Mouse (Mus musculus) lung, embryonic 15.5 days (tissue): ENCODE data around the gene Tenm2. TPM values are rescaled to one million over a fixed set of nuclear protein-coding genes. Genes with fewer than 3 reads are reported as not detected.

Experiments used
- ATAC-seq: fragments of 200-750 bp; cut with Nextera tagmentation; 2 replicates; pipeline ENCODE4 v1.8.0; 2017; ENCODE audit warnings: moderate number of reproducible peaks, borderline replicate concordance; ENCODE audit not compliant: low FRiP score, low TSS enrichment; ENCODE audit errors: extremely low read depth
- H3K27ac ChIP-seq: fragments of 300-500 bp; sonication (generic); 2 replicates; pipeline ENCODE4 v1.5.1; 2015; ENCODE audit warnings: moderate library complexity, mild to moderate bottlenecking, inconsistent platforms
- H3K27me3 ChIP-seq: fragments of 300-500 bp; sonication (generic); 2 replicates; pipeline ENCODE4 v1.6.1; 2015; ENCODE audit warnings: inconsistent platforms
- H3K36me3 ChIP-seq: fragments of 300-500 bp; sonication (generic); 2 replicates; pipeline ENCODE4 v1.6.1; 2015; ENCODE audit warnings: inconsistent platforms
- H3K4me1 ChIP-seq: fragments of 300-500 bp; sonication (generic); 2 replicates; pipeline ENCODE4 v1.6.1; 2015; ENCODE audit warnings: inconsistent platforms
- H3K4me2 ChIP-seq: fragments of 300-500 bp; sonication (generic); 2 replicates; pipeline ENCODE4 v1.6.1; 2015; ENCODE audit warnings: inconsistent platforms, mild to moderate bottlenecking, moderate library complexity
- H3K4me3 ChIP-seq: fragments of 300-500 bp; sonication (generic); 2 replicates; pipeline ENCODE4 v1.5.1; 2015; ENCODE audit warnings: mild to moderate bottlenecking, inconsistent platforms
- H3K9ac ChIP-seq: fragments of 300-500 bp; sonication (generic); 2 replicates; pipeline ENCODE4 v1.6.1; 2015; ENCODE audit warnings: inconsistent platforms
- H3K9me3 ChIP-seq: fragments of 300-500 bp; sonication (generic); 2 replicates; pipeline ENCODE4 v1.6.1; 2016; ENCODE audit warnings: inconsistent platforms
- WGBS: fragments of 180-500 bp; shearing (Covaris S2); methylation state at CpG from one replicate; pipeline ENCODE4 v1.1.7; 2015; 5-methylcytosine and 5-hydroxymethylcytosine counted together
- polyA plus RNA-seq: library from polyadenylated mRNA; unstranded; fragments of >200 nt; fragmentation: Nextera tagmentation; extraction: Ambion mirVana; gene quantifications from 2 replicates; pipeline ENCODE4 v1.2.1, GENCODE M21; 2015

The Tenm2 gene
- polyA plus RNA-seq, 1 experiment from 2014 or later = 0.44 TPM

DNA sequence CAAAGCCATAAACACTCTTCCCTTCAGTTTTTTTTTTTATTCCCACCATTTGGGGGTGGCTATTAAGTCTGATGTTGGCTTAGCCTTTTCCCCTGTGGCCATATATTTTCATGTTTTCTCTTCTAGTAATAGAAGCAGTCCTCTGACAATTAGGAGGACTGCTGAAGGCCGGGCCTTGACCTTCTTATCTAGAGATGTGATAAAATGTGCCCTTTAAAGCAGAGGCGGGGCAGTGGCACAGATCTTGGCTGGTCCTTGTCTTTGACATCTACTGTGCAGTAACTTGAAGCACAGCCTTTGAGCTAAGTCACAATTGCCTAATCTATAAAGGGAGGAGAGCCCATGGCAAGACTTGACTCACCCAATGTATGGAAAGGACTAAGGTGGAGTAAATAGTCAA lies 789.4 kb downstream of the Tenm2 start:
- no peak for ATAC-seq
- H3K4me3 ChIP-seq = no peak overlapping the region
- no peak overlapping the region for H3K9ac ChIP-seq
- no peak overlapping the region for H3K4me2 ChIP-seq
- H3K27me3 ChIP-seq = no peaks in the 10 kb centered on the region
- no peak overlapping the region for H3K27ac ChIP-seq
- H3K4me1 ChIP-seq = no peaks in the 10 kb centered on the region
- no peaks in the 10 kb centered on the region for H3K9me3 ChIP-seq
- H3K36me3 ChIP-seq = no peaks in the 10 kb centered on the region
- WGBS = 54% methylated on average over 2 of the region's 2 CpGs

DNA sequence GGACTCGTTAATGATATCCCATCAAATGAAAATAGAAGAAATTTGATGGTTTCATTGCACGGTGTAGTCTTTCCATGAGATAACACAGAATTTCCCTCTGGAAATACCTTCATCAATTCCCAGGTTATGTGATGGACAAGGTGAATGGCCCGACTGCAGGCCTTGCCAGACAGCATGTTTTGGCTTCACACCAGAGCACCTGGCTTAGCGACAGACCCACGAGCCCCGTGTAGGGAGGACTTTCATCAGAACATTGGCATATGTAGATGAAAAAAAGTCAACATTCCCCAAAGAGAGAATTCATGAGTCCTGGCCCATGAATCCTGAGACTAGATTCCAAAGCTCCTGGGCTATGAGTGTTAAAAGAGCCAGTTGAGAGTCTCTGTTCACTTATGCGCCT lies 791.9 kb downstream of the Tenm2 start:
- 86% methylated on average over 7 of the region's 7 CpGs for WGBS
- Histone ChIP-seq H3K4me2 (no peak overlapping the region), H3K4me3 (no peak overlapping the region), H3K4me1 (no peaks in the 10 kb centered on the region), H3K9me3 (no peaks in the 10 kb centered on the region), H3K36me3 (no peaks in the 10 kb centered on the region), H3K27me3 (no peaks in the 10 kb centered on the region), H3K9ac (no peak overlapping the region), H3K27ac (no peak overlapping the region)
- no peak for ATAC-seq

DNA sequence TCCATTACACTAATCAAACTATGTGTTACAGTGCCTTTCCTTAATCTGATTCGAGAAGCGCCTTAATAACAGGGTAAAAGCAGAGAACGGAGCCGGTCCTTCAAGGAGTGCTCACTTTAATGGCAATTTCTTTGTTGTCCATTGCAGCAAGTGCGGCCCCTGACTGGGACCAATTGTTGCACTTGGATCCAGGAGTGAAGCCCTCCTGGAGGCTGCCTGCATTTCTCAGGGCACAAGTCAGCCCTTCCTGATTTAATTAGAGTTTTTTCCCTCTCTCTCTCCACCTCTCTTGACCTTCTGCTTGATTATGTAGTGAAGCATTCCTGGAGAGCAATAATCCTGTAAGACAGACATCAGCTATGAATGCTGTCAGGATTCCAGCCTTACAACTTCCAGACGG lies 794.0 kb downstream of the Tenm2 start:
- H3K27me3 ChIP-seq = no peaks in the 10 kb centered on the region
- H3K9ac ChIP-seq = no peak overlapping the region
- no peak for ATAC-seq
- 36% methylated on average over 6 of the region's 6 CpGs for WGBS
- no peak overlapping the region for H3K27ac ChIP-seq
- no peaks in the 10 kb centered on the region for H3K9me3 ChIP-seq
- no peak overlapping the region for H3K4me2 ChIP-seq
- no peaks in the 10 kb centered on the region for H3K36me3 ChIP-seq
- no peaks in the 10 kb centered on the region for H3K4me1 ChIP-seq
- H3K4me3 ChIP-seq = no peak overlapping the region

DNA sequence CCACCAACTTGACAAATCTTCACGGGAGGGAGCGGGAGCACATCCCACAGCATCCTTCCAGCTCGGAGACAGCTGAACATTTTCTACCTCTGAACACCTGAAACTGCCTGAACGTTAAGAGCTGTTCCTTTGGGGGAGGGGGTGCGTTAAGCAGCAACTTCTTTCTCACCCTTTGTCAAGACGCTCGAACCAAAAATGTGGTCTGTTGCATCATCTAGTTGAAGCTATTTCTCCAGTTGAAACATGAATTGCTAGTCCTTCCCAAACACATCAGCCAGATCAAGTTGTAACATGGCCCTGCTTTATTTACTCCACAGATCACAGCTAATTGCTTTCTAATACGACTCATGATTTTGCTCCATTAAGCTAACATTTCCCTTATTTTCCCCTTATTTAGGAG lies 799.5 kb downstream of the Tenm2 start:
- H3K36me3 ChIP-seq = no peaks in the 10 kb centered on the region
- 31% methylated on average over 8 of the region's 8 CpGs for WGBS
- ATAC-seq = no peak
- no peaks in the 10 kb centered on the region for H3K4me1 ChIP-seq
- no peaks in the 10 kb centered on the region for H3K9me3 ChIP-seq
- H3K4me3 ChIP-seq = no peak overlapping the region
- no peak overlapping the region for H3K4me2 ChIP-seq
- no peak overlapping the region for H3K27ac ChIP-seq
- no peaks in the 10 kb centered on the region for H3K27me3 ChIP-seq
- H3K9ac ChIP-seq = no peak overlapping the region

DNA sequence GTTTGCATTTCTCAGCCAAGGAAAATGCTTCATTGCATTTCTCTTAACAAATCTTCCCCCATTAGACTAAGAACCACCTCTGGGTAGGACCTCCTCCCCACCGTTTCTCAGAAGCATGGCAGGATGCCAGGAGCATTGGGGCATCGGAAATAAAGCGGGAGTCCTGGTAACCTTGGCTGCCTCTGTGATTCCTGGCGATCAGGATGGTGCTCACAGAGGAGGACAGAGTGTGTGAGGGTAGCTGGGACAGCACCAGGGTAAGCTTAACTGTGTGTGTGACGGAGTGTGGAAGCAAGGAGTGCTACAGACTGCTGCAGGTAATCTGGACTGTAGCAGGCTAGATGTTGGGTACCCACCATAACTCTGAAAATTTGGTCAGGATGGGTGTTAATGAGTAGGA lies 806.8 kb downstream of the Tenm2 start:
- no peak overlapping the region for H3K27ac ChIP-seq
- H3K27me3 ChIP-seq = no peaks in the 10 kb centered on the region
- H3K4me2 ChIP-seq = no peak overlapping the region
- no peak for ATAC-seq
- H3K9me3 ChIP-seq = no peaks in the 10 kb centered on the region
- H3K4me3 ChIP-seq = no peak overlapping the region
- no peak overlapping the region for H3K9ac ChIP-seq
- WGBS = 48% methylated on average over 5 of the region's 5 CpGs
- H3K36me3 ChIP-seq = no peaks in the 10 kb centered on the region
- no peaks in the 10 kb centered on the region for H3K4me1 ChIP-seq

DNA sequence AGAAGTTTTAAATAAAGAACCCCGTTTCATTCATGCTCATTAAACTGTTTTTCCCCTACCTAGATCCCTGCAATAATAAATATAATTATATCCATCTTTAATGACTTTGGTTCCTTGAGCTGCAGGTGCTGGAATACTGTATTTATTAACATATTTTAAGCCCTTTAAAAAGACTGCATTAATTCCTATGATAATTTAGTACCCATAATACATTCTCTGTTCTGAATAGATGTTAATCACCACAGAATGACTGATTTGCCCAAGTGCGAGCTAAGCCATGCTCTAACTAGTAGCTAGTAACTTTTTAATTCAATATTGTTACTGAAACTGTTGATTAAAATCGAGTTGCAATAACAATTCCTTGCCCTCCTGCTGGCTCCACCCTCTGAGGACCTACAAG lies 810.8 kb downstream of the Tenm2 start:
- Histone ChIP-seq H3K4me1 (no peaks in the 10 kb centered on the region), H3K27me3 (no peaks in the 10 kb centered on the region), H3K4me2 (no peak overlapping the region), H3K9me3 (no peaks in the 10 kb centered on the region), H3K36me3 (no peaks in the 10 kb centered on the region), H3K4me3 (no peak overlapping the region), H3K27ac (no peak overlapping the region), H3K9ac (no peak overlapping the region)
- WGBS = 64% methylated on average over 3 of the region's 3 CpGs
- no peak for ATAC-seq

DNA sequence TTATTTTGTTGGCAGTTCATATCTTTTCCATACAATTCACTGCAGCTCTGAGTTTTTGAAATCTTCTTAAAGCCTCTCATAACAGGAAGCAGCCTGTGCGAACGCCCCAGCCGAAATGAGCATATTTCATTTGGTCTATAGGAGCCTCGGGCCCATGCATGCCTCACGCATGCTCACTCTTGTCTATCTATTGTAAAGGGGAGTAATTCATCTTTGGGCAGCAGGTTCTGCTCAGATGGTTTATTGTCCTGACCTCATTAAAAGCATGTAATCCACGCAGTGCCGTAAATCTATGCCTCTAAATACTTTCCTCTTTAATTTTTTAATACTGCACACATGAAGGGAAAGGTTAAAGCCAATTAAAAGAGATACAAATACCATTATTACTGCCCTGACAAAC lies 815.7 kb downstream of the Tenm2 start:
- Histone ChIP-seq H3K4me1 (no peaks in the 10 kb centered on the region), H3K4me3 (no peak overlapping the region), H3K27me3 (no peaks in the 10 kb centered on the region), H3K27ac (no peak overlapping the region), H3K9me3 (no peaks in the 10 kb centered on the region), H3K4me2 (no peak overlapping the region), H3K9ac (no peak overlapping the region), H3K36me3 (no peaks in the 10 kb centered on the region)
- ATAC-seq = no peak
- WGBS = 80% methylated on average over 7 of the region's 7 CpGs

DNA sequence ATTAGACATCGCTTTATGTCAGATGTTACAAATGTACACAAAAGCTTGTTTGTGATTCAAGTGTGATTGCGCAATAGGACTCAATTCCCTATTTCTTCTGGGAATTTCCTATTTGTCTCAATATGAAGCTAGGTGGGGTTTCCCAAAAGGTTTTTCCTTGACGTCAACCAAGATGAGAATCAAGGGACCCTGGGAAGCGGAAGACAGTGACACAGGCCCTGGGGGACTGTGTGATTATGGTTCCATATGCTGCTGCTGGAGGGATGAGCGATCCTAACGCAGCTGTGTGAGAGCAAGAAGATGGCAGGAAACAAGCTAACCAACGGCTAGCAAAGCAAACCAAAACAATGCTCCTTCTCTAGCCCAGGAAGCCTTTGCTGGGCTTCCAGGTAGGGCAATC lies 820.5 kb downstream of the Tenm2 start:
- Histone ChIP-seq H3K27ac (no peak overlapping the region), H3K4me3 (no peak overlapping the region), H3K4me2 (no peak overlapping the region), H3K4me1 (no peaks in the 10 kb centered on the region), H3K9ac (no peak overlapping the region), H3K36me3 (no peaks in the 10 kb centered on the region), H3K9me3 (no peaks in the 10 kb centered on the region), H3K27me3 (no peaks in the 10 kb centered on the region)
- WGBS = 73% methylated on average over 7 of the region's 7 CpGs
- no peak for ATAC-seq

DNA sequence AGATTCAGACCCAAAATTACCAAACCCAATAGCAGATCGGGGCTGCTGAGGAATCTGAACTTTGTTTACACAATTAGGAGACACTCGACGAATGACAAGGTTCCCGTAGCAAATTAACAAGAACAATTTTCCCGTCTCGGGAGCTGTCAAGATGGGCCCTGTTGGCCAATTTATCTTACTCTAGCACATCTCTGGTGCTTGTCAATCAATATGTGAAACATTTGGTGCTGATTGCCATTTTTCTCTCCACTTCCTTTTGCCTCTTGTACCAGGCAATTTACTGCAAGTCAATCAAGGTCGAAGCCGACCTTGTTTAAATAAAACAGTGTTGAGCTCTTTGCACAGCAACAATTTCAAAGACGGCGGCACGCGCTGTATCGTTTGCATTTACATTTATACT lies 824.9 kb downstream of the Tenm2 start:
- Histone ChIP-seq H3K4me1 (no peaks in the 10 kb centered on the region), H3K4me2 (no peak overlapping the region), H3K4me3 (no peak overlapping the region), H3K36me3 (no peaks in the 10 kb centered on the region), H3K9ac (no peak overlapping the region), H3K27ac (no peak overlapping the region), H3K27me3 (no peaks in the 10 kb centered on the region), H3K9me3 (no peaks in the 10 kb centered on the region)
- 21% methylated on average over 13 of the region's 13 CpGs for WGBS
- ATAC-seq = no peak

DNA sequence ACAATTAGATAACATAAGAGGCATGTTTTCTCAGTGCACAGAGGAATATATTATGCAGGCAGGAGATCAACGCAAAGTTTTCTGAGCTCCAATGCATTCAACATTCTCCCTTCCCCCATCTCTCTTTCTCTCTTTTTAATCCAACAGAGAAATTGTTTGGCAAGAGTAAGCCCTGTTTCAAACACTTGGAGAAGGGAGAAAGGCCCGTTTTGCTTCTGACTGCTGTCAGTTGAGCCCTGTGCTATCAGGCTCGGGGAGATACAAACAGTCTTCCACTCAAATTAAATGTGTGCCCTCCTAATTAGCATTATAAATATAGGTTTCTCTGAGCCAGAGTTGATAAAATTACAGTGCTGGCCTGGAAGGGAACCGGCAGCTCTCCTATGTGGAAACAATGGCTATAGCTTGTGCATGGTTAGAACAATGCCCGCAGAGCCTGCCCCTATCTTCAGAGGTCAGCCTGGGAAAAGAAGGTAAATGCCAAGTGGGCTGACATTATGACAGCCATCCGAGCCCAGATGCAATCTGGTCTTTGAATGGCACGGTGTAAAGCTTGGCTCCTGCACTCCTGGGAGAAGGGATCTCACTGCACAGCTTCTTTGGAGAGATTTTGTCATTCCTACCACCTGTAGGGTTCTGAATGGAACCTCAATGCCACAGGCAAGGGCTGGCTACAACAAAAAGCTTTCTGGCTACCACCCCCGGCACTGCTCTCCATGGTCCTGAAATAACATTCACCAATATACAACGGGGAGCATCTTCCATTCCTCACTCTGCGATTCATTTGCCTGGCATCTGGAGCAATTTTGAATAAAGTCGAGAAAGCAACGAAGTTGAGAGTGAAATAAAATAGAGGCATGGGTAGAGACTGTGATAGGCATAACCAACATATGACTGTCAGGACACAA lies 839.7 kb downstream of the Tenm2 start:
- H3K27me3 ChIP-seq = no peaks in the 10 kb centered on the region
- 45% methylated on average over 12 of the region's 12 CpGs for WGBS
- H3K9ac ChIP-seq = no peak overlapping the region
- no peaks in the 10 kb centered on the region for H3K4me1 ChIP-seq
- no peak overlapping the region for H3K4me2 ChIP-seq
- ATAC-seq = no peak
- no peaks in the 10 kb centered on the region for H3K36me3 ChIP-seq
- no peak overlapping the region for H3K27ac ChIP-seq
- no peak overlapping the region for H3K4me3 ChIP-seq
- H3K9me3 ChIP-seq = no peaks in the 10 kb centered on the region

DNA sequence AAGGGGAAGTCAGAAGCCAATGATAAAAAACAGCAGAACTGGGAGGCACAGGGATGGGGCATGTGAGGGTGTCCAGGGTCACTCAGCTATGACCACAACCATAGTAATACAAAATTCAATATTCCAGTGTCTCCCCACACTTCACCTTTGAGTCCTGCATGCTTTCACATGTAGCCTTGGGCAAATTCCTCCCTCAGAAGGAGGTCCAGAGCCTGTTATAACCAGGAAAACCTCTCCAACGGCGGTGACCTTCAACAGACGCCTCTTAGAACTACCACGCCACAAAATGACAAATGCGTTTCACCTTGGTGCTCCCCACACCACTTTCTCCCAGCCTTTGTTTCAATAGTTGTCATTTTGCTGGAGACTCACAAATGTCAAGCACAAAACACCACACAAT lies 851.1 kb downstream of the Tenm2 start:
- ATAC-seq = no peak
- Histone ChIP-seq H3K4me2 (no peak overlapping the region), H3K27me3 (no peaks in the 10 kb centered on the region), H3K9me3 (no peaks in the 10 kb centered on the region), H3K9ac (no peak overlapping the region), H3K4me3 (no peak overlapping the region), H3K4me1 (no peaks in the 10 kb centered on the region), H3K27ac (no peak overlapping the region), H3K36me3 (no peaks in the 10 kb centered on the region)
- 80% methylated on average over 5 of the region's 5 CpGs for WGBS

DNA sequence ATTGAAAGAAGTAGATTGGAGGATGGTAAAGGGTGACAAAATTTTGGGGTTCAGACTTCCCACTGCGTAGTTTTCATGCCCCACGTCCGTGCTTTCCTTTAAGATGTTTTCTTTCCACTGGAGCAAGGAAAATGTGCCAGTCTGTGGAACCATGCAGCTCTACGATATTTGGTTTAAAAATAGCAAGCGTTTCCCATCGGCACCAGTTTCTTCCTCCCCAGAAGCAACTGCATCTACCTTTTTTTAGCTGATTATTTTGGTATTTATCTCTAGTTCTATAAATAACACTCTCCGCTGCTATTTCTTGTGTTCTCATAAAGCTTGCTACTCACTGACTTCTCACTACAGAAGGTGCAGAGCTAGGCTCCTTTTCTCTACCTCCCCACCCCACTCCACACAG lies 864.0 kb downstream of the Tenm2 start:
- no peaks in the 10 kb centered on the region for H3K9me3 ChIP-seq
- no peak overlapping the region for H3K9ac ChIP-seq
- no peaks in the 10 kb centered on the region for H3K36me3 ChIP-seq
- no peak for ATAC-seq
- no peak overlapping the region for H3K4me2 ChIP-seq
- no peaks in the 10 kb centered on the region for H3K27me3 ChIP-seq
- no peak overlapping the region for H3K4me3 ChIP-seq
- WGBS = 84% methylated on average over 7 of the region's 7 CpGs
- no peak overlapping the region for H3K27ac ChIP-seq
- no peaks in the 10 kb centered on the region for H3K4me1 ChIP-seq

DNA sequence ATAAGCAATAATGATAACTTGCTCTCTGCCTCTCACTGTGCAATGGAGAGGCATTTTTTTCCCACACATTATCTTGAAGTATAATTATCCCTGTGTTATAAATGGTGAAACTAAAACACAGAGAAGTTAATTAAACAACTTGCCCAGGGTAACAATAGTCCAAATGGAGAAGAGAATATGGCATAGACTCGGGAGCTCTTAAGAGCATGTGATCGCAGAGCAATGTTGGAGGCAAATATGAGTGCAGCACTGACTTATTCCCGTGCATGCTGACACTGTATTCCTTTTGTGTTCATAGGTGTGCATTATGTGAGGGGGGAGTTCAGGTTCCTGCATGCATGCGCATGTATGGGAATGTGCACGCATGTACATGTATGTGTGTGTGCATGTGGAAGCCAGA lies 870.7 kb downstream of the Tenm2 start:
- Histone ChIP-seq H3K27ac (no peak overlapping the region), H3K36me3 (no peaks in the 10 kb centered on the region), H3K4me1 (no peaks in the 10 kb centered on the region), H3K9me3 (no peaks in the 10 kb centered on the region), H3K9ac (no peak overlapping the region), H3K4me3 (no peak overlapping the region), H3K4me2 (no peak overlapping the region), H3K27me3 (no peaks in the 10 kb centered on the region)
- 92% methylated on average over 5 of the region's 5 CpGs for WGBS
- ATAC-seq = no peak
